Mouse (Mus musculus): ENCODE results near the gene Ddx23.

GRCm38 (mm10) chr15:98610131-98610633 lies 52.5 kb downstream of the Ddx23 start:
- no peak for TF ChIP-seq CHD1 (IDR thresholded peaks at IDR 0.05; ENCODE audit: low read depth, low read length)
- TF ChIP-seq JUND (IDR thresholded peaks at IDR 0.05; ENCODE audit: low read depth, low read length): no peak
- TF ChIP-seq CTCF (IDR thresholded peaks at IDR 0.05 in 2 of 3, conservative IDR thresholded peaks at IDR 0.05 in 1 of 3; ENCODE audit: control insufficient read depth in 1 of 3, insufficient read depth in 1 of 3, low read depth in 2 of 3, low read length in 3 of 3, poor library complexity in 1 of 3, severe bottlenecking in 1 of 3): no peak
- TF ChIP-seq POLR2A (IDR thresholded peaks at IDR 0.05; ENCODE audit: control insufficient read depth in 1 of 2, insufficient read depth in 1 of 2, low read depth in 1 of 2, low read length in 2 of 2, poor library complexity in 1 of 2): no peak
- no peak for TF ChIP-seq POLR2AphosphoS2 (IDR thresholded peaks at IDR 0.05; ENCODE audit: low read length)
- TF ChIP-seq SMC3 (IDR thresholded peaks at IDR 0.05; ENCODE audit: low read depth, low read length): no peak
- TF ChIP-seq EP300 (IDR thresholded peaks at IDR 0.05; ENCODE audit: low read depth in 1 of 2, low read length in 2 of 2): no peak
- TF ChIP-seq MAX (IDR thresholded peaks at IDR 0.05; ENCODE audit: low read length): no peak
- no peak for TF ChIP-seq RAD21 (IDR thresholded peaks at IDR 0.05; ENCODE audit: low read depth, low read length)

All from MEL (cell line).